Mouse (Mus musculus) embryonic fibroblast, embryonic 13.5 days (primary cell): ENCODE results near the gene Mtch1.

Experiments
- CTCF ChIP-seq: IDR thresholded peaks from 2 replicates; pipeline ENCODE4 v1.5.1; 2011; ENCODE audit warnings: mild to moderate bottlenecking, control low read depth, low read length, moderate library complexity, borderline replicate concordance; ENCODE audit not compliant: insufficient read depth
- POLR2A ChIP-seq: IDR thresholded peaks from 2 replicates; pipeline ENCODE4 v1.6.1; 2011; ENCODE audit warnings: low read depth, mild to moderate bottlenecking, control low read depth, low read length, moderate library complexity

DNA sequence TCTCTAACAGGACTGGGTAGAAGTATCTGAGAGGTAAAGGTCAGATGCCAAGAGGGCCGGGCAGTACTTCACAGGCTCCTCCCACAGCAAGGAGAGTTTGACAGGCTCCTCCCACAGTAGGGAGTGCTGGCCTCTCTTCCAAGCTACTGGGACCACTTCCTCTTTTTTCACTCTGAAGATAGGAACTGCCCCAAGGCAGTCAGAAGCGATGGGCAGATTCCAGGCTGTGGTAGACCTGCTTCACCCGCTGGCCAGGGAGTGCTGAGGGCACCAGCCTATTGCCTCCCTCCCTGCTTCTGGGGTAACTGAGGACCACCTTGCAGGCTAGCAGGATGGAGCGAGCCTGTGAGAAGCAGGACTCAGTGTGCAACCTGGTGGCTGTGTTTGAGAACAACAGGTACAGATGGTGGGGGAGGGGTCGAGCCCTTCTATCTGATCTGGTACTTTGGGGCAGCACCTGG lies 13.1 kb upstream of the Mtch1 start, which contains the start of gene Fgd2:
- TF ChIP-seq CTCF (no peak; the same call in 1 of the 2 replicates), POLR2A (no peak)
